13 mouse cellular contexts compared by ENCODE assay signal in the genomic region with DNA sequence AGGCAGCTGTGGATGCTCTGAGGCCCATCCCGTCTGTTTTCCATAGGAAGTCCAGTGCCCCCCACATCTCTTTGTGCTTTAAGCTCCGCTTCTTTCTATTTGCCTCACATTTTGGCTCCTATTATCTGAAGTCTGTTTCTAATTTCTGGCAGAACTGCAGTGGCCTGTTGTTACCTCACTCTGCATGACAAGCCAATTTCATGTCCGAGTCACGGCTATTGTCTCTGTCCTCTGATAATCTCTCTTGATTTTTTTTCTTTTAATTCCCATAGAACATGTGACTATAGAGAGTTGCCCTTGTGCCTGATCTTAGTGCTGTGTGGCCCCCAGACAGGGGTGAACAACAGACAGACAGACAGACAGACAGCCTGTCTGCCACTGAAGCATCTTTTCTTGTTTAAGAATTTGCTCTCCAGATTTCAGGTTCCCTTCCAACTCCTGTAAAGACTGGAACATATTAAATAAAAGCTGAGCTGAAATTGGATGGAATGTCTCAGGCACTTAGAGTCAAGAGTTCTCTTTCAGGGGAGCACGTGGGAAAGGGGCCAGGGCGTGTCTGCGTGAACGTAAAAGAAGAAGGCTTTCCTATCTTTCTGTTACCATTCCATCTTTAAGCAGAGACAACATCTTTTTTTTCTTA. TPM values are rescaled to one million over a fixed set of nuclear protein-coding genes. Genes with fewer than 3 reads are reported as not detected.
A peak's percentile ranks its signal among the peaks of the same experiment; 100 is the strongest.
DNase-seq lines count a peak whose midpoint lies in the region; ATAC-seq and TF ChIP-seq lines count a peak whose summit lies in the region.
"Had no signal": no experiment of that assay in that cellular context is flagged by ENCODE, and none has a peak within 500 bp of the region (broad histone marks: within the 10 kb centered on the region; RNA-seq: fewer than 3 reads in every experiment).

No protein-coding gene starts in this region.

- no peak overlapping the region for H3K4me3 ChIP-seq in forebrain, embryonic 11.5 days (ENCODE audit: low read depth, low read length)
- no peak overlapping the region for H3K4me3 ChIP-seq in limb, embryonic 14.5 days (replicated peaks; ENCODE audit: low read length)
- H3K4me3 ChIP-seq in neural tube, embryonic 13.5 days: no peak overlapping the region
- no peak overlapping the region for H3K4me3 ChIP-seq in liver, embryonic 11.5 days (ENCODE audit: low read depth, low read length)
- H3K4me3 ChIP-seq: liver, embryonic 15.5 days had no signal

- H3K4me1 ChIP-seq in forebrain, embryonic 11.5 days (replicated peaks; ENCODE audit: control insufficient read depth, insufficient read depth, low read length): peaks cover 20% of the 10 kb centered on the region
- H3K4me1 ChIP-seq in limb, embryonic 14.5 days (ENCODE audit: control insufficient read depth, insufficient read depth, low read length): peaks cover 18% of the 10 kb centered on the region
- H3K4me1 ChIP-seq in neural tube, embryonic 13.5 days (replicated peaks): peaks cover 56% of the 10 kb centered on the region
- no peaks in the 10 kb centered on the region for H3K4me1 ChIP-seq in liver, embryonic 11.5 days (replicated peaks; ENCODE audit: control insufficient read depth, insufficient read depth, low read length)
- H3K4me1 ChIP-seq: liver, embryonic 15.5 days had no signal

- DNase-seq in left cerebral cortex, postnatal 4 days: peak; percentile 17
- DNase-seq in left cerebral cortex, adult 9 months (ENCODE audit: low spot score in 2 of 2): no peak
- DNase-seq in forebrain, embryonic 11.5 days (ENCODE audit: low spot score): no peak
- DNase-seq in limb, embryonic 14.5 days (ENCODE audit: low spot score): peak; percentile 76
- no peak for DNase-seq in liver, embryonic 11.5 days (ENCODE audit: low spot score)
- no peak for DNase-seq in thymus, postnatal 25 days
- no peak for DNase-seq in testis, postnatal 14 days (ENCODE audit: low spot score)
- DNase-seq: adrenal gland, adult 2 months; heart, adult 18-20 months; kidney, postnatal 36 days had no signal

- no peaks in the 10 kb centered on the region for H3K9me3 ChIP-seq in forebrain, embryonic 11.5 days (ENCODE audit: control insufficient read depth, low read length)
- H3K9me3 ChIP-seq in limb, embryonic 14.5 days (ENCODE audit: control insufficient read depth, low read length): no peaks in the 10 kb centered on the region
- no peaks in the 10 kb centered on the region for H3K9me3 ChIP-seq in neural tube, embryonic 13.5 days
- H3K9me3 ChIP-seq in liver, embryonic 11.5 days (ENCODE audit: control insufficient read depth, low read length): no peaks in the 10 kb centered on the region
- H3K9me3 ChIP-seq: liver, embryonic 15.5 days had no signal

- H3K9ac ChIP-seq in forebrain, embryonic 11.5 days (ENCODE audit: low read length): no peak overlapping the region
- no peak overlapping the region for H3K9ac ChIP-seq in limb, embryonic 14.5 days (ENCODE audit: low read depth, low read length, severe bottlenecking)
- no peak overlapping the region for H3K9ac ChIP-seq in neural tube, embryonic 13.5 days
- no peak overlapping the region for H3K9ac ChIP-seq in liver, embryonic 11.5 days (ENCODE audit: low read depth, low read length)
- H3K9ac ChIP-seq: liver, embryonic 15.5 days had no signal

- no peak for TF ChIP-seq POLR2A in limb, embryonic 14.5 days (IDR thresholded peaks at IDR 0.05; ENCODE audit: borderline replicate concordance, extremely low read depth, insufficient read depth, insufficient read length)

- ATAC-seq in forebrain, embryonic 11.5 days (replicated peaks; ENCODE audit: low FRiP score): peak; percentile 45
- ATAC-seq in limb, embryonic 14.5 days (ENCODE audit: low FRiP score, low read depth): peak; percentile 69; the same call in 1 of the 2 replicates
- ATAC-seq in neural tube, embryonic 13.5 days (ENCODE audit: low read depth): no peak
- ATAC-seq in liver, embryonic 11.5 days (replicated peaks; ENCODE audit: low FRiP score): no peak

- peak overlapping the region; percentile 71 for H3K27ac ChIP-seq in forebrain, embryonic 11.5 days (ENCODE audit: low read depth, low read length)
- peak overlapping the region; percentile 21 for H3K27ac ChIP-seq in limb, embryonic 14.5 days (replicated peaks; ENCODE audit: low read depth, low read length)
- H3K27ac ChIP-seq in neural tube, embryonic 13.5 days (replicated peaks): peak overlapping the region; percentile 88
- no peak overlapping the region for H3K27ac ChIP-seq in liver, embryonic 11.5 days (ENCODE audit: low read depth, low read length)
- H3K27ac ChIP-seq: liver, embryonic 15.5 days had no signal

- no peaks in the 10 kb centered on the region for H3K27me3 ChIP-seq in forebrain, embryonic 11.5 days (ENCODE audit: control insufficient read depth, insufficient read depth, low read length)
- no peaks in the 10 kb centered on the region for H3K27me3 ChIP-seq in limb, embryonic 14.5 days (ENCODE audit: control insufficient read depth, insufficient read depth, low read length)
- no peaks in the 10 kb centered on the region for H3K27me3 ChIP-seq in neural tube, embryonic 13.5 days
- H3K27me3 ChIP-seq in liver, embryonic 11.5 days (replicated peaks; ENCODE audit: control insufficient read depth, insufficient read depth, low read length): no peaks in the 10 kb centered on the region
- H3K27me3 ChIP-seq: CH12.LX had no signal

- no peaks in the 10 kb centered on the region for H3K36me3 ChIP-seq in forebrain, embryonic 11.5 days (ENCODE audit: control insufficient read depth, insufficient read depth, low read length)
- no peaks in the 10 kb centered on the region for H3K36me3 ChIP-seq in limb, embryonic 14.5 days (ENCODE audit: control insufficient read depth, insufficient read depth, low read length)
- no peaks in the 10 kb centered on the region for H3K36me3 ChIP-seq in neural tube, embryonic 13.5 days
- H3K36me3 ChIP-seq in liver, embryonic 11.5 days (ENCODE audit: control insufficient read depth, insufficient read depth, low read length): no peaks in the 10 kb centered on the region
- H3K36me3 ChIP-seq: liver, embryonic 15.5 days had no signal

- WGBS in forebrain, embryonic 11.5 days: 18% methylated on average over 8 of the region's 8 CpGs
- 23% methylated on average over 8 of the region's 8 CpGs for WGBS in limb, embryonic 14.5 days
- WGBS in neural tube, embryonic 13.5 days: 17% methylated on average over 8 of the region's 8 CpGs
- 65% methylated on average over 8 of the region's 8 CpGs for WGBS in liver, embryonic 11.5 days

- intact Hi-C loops in left cerebral cortex, postnatal 4 days (cut with DNase I): no loop called here

- H3K4me2 ChIP-seq in forebrain, embryonic 11.5 days (ENCODE audit: low read depth, low read length, severe bottlenecking): peak overlapping the region; percentile 35; the same call in 1 of the 2 replicates
- 0 out of 2 replicates have a peak overlapping the region, but pooled peaks have one; percentile 0 for H3K4me2 ChIP-seq in limb, embryonic 14.5 days (replicated peaks; ENCODE audit: low read depth, low read length, severe bottlenecking)
- H3K4me2 ChIP-seq in neural tube, embryonic 13.5 days: peak overlapping the region; percentile 34
- H3K4me2 ChIP-seq in liver, embryonic 11.5 days: no peak overlapping the region
- H3K4me2 ChIP-seq: liver, embryonic 15.5 days had no signal

RNA-seq across cellular contexts. Expression of a gene that starts 50.9 kb away (rescaled TPM):
- 1 to 10 TPM; 1.2 to 1.7 TPM for total RNA-seq in left cerebral cortex, postnatal 4 days (2021)
- 0.55 TPM in 1 of 2 replicates, not detected in the other for polyA plus RNA-seq in forebrain, embryonic 11.5 days (2014; fragmentation: Nextera tagmentation; extraction: Ambion mirVana)
- 0.18 and 0.28 TPM in 2 replicates for polyA plus RNA-seq in limb, embryonic 14.5 days (2012; rRNA removed)
- polyA plus RNA-seq in limb, embryonic 14.5 days (2014; fragmentation: Nextera tagmentation; extraction: Ambion mirVana): not detected in 2 replicates
- polyA plus RNA-seq in neural tube, embryonic 13.5 days (2015; fragmentation: Nextera tagmentation; extraction: Ambion mirVana): not detected in 2 replicates
- not detected in 2 replicates for polyA plus RNA-seq in liver, embryonic 11.5 days (2014; fragmentation: Nextera tagmentation; extraction: Ambion mirVana)
- total RNA-seq: adrenal gland, adult 2 months; CH12.LX; heart, adult 18-20 months had no signal
- polyA plus RNA-seq: adrenal gland, adult 2 months; liver, embryonic 15.5 days had no signal

Comparison
In these comparisons a context has a peak if more than half of its experiments do, and no peak if none do; other contexts are left out.
1. DNase-seq: peak in left cerebral cortex, postnatal 4 days (single experiment) and limb, embryonic 14.5 days (single experiment); none in left cerebral cortex, adult 9 months (0 of 2), forebrain, embryonic 11.5 days (single experiment), liver, embryonic 11.5 days (single experiment), thymus, postnatal 25 days (single experiment) and testis, postnatal 14 days (single experiment).
2. ATAC-seq: peak in forebrain, embryonic 11.5 days (single experiment) and limb, embryonic 14.5 days (single experiment); none in neural tube, embryonic 13.5 days (single experiment) and liver, embryonic 11.5 days (single experiment).